Mouse (Mus musculus) hindbrain, embryonic 16.5 days (tissue): Measurements from ENCODE around the gene Podxl. TPM values are rescaled to one million over a fixed set of nuclear protein-coding genes. Genes with fewer than 3 reads are reported as not detected.

Source experiments
- ATAC-seq: fragments of 200-750 bp; cut with Nextera tagmentation; 2 replicates; pipeline ENCODE4 v1.8.0; 2017; ENCODE audit warnings: moderate TSS enrichment, moderate library complexity
- H3K27ac ChIP-seq: fragments of 300-500 bp; sonication (generic); 2 replicates; pipeline ENCODE4 v1.5.1; 2014; ENCODE audit warnings: low read depth, mild to moderate bottlenecking, control low read depth, low read length, moderate library complexity
- H3K27me3 ChIP-seq: fragments of 300-500 bp; sonication (generic); replicated peaks from 2 replicates; pipeline ENCODE4 v1.6.1; 2014; ENCODE audit warnings: low read length; ENCODE audit not compliant: control insufficient read depth, insufficient read depth
- H3K36me3 ChIP-seq: fragments of 300-500 bp; sonication (generic); 2 replicates; pipeline ENCODE4 v1.6.1; 2014; ENCODE audit warnings: mild to moderate bottlenecking, low read length, moderate library complexity, mixed read lengths; ENCODE audit not compliant: control insufficient read depth, insufficient read depth
- H3K4me1 ChIP-seq: fragments of 300-500 bp; sonication (generic); 2 replicates; pipeline ENCODE4 v1.6.1; 2014; ENCODE audit warnings: low read depth, low read length; ENCODE audit not compliant: control insufficient read depth, insufficient read depth
- H3K4me2 ChIP-seq: fragments of 300-500 bp; sonication (generic); 2 replicates; pipeline ENCODE4 v1.6.1; 2014; ENCODE audit warnings: mild to moderate bottlenecking, low read length, control low read depth, moderate library complexity
- H3K4me3 ChIP-seq: fragments of 300-500 bp; sonication (generic); 2 replicates; pipeline ENCODE4 v1.5.1; 2014; ENCODE audit warnings: mild to moderate bottlenecking, low read length, control low read depth, moderate library complexity
- H3K9ac ChIP-seq: fragments of 300-500 bp; sonication (generic); 2 replicates; pipeline ENCODE4 v1.6.1; 2014; ENCODE audit warnings: low read depth, mild to moderate bottlenecking, control low read depth, low read length, moderate library complexity
- H3K9me3 ChIP-seq: fragments of 300-500 bp; sonication (generic); 2 replicates; pipeline ENCODE4 v1.6.1; 2014; ENCODE audit warnings: mild to moderate bottlenecking, low read length, moderate library complexity; ENCODE audit not compliant: control insufficient read depth
- WGBS: fragments of 180-500 bp; shearing (Covaris S2); extraction: QIAGEN DNeasy Blood & Tissue Kit; methylation state at CpG from one replicate; pipeline ENCODE4 v1.1.7; 2014; 5-methylcytosine and 5-hydroxymethylcytosine counted together
- polyA plus RNA-seq: library from polyadenylated mRNA; unstranded; fragments of >200 nt; fragmentation: Nextera tagmentation; extraction: Ambion mirVana; gene quantifications from 2 replicates; pipeline ENCODE4 v1.2.1, GENCODE M21; 2015

The Podxl gene
- polyA plus RNA-seq, 1 experiment from 2014 or later = 8.3 TPM

DNA sequence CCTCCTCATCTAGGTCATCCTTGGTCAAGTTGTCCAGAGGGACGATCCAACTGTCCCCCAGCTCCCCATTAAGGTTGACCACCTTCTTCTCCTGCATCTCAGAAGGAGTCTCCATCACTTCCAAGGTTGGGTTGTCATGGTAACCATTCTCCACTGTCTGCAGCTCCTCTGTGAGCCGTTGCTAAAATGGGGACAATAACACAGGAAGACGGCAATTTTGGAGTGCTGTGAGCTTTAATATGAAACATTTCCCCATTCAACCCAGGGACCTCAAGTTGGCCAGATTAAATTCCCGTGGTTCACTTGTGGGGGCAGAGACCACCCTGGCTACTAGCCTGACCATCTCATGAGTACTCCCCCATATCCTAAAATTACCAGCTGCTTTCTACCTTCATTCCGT, 40.7 kb downstream of the Podxl start:
- peaks cover 8% of the 10 kb centered on the region; the same call in 1 of the 2 replicates for H3K36me3 ChIP-seq
- H3K9me3 ChIP-seq = no peaks in the 10 kb centered on the region
- no peak for ATAC-seq
- H3K27ac ChIP-seq = no peak overlapping the region; the same call in 1 of the 2 replicates
- no peaks in the 10 kb centered on the region for H3K27me3 ChIP-seq
- no peak overlapping the region for H3K4me2 ChIP-seq
- peaks cover 14% of the 10 kb centered on the region for H3K4me1 ChIP-seq
- H3K4me3 ChIP-seq = no peak overlapping the region
- 33% methylated on average over 5 of the region's 5 CpGs for WGBS
- no peak overlapping the region for H3K9ac ChIP-seq

DNA sequence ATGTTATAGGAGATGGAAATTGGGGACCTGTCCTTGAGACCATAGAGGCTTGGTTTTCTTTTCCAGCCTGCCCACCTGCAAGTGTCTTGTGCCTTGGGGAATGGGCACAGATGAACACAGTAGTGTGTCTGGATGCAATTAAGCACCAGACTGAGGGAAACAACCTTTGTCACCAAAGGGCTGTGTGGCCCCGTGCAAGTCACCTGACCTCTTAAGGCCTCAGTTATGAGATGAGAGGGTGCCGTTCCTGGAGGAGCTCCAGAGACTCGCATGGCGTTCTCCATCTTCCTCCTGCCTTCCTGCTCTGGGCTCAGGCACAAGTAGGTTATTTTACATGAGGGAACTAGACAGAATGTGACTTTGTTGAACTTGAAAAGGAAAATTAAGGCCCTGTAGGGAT, 41.3 kb downstream of the Podxl start:
- Histone ChIP-seq H3K27ac (no peak overlapping the region), H3K4me1 (peaks cover 14% of the 10 kb centered on the region)

GRCm38 (mm10) chr6:31521491-31522355, 42.1 kb downstream of the Podxl start:
- no peak overlapping the region for H3K4me2 ChIP-seq
- H3K36me3 ChIP-seq = peaks cover 8% of the 10 kb centered on the region; the same call in 1 of the 2 replicates
- peaks cover 14% of the 10 kb centered on the region for H3K4me1 ChIP-seq
- H3K9me3 ChIP-seq = no peaks in the 10 kb centered on the region
- H3K27ac ChIP-seq = peak overlapping the region; percentile 29; the same call in 1 of the 2 replicates
- ATAC-seq = no peak
- 74% methylated on average over 8 of the region's 8 CpGs for WGBS
- H3K27me3 ChIP-seq = no peaks in the 10 kb centered on the region
- no peak overlapping the region for H3K4me3 ChIP-seq
- H3K9ac ChIP-seq = no peak overlapping the region

More for the DNA sequence above, 41.3 kb downstream of the Podxl start:
- H3K4me2 ChIP-seq = no peak overlapping the region
- H3K9ac ChIP-seq = no peak overlapping the region
- no peak overlapping the region for H3K4me3 ChIP-seq
- peaks cover 8% of the 10 kb centered on the region; the same call in 1 of the 2 replicates for H3K36me3 ChIP-seq
- H3K27me3 ChIP-seq = no peaks in the 10 kb centered on the region
- WGBS = 84% methylated on average over 4 of the region's 4 CpGs
- no peaks in the 10 kb centered on the region for H3K9me3 ChIP-seq
- no peak for ATAC-seq

DNA sequence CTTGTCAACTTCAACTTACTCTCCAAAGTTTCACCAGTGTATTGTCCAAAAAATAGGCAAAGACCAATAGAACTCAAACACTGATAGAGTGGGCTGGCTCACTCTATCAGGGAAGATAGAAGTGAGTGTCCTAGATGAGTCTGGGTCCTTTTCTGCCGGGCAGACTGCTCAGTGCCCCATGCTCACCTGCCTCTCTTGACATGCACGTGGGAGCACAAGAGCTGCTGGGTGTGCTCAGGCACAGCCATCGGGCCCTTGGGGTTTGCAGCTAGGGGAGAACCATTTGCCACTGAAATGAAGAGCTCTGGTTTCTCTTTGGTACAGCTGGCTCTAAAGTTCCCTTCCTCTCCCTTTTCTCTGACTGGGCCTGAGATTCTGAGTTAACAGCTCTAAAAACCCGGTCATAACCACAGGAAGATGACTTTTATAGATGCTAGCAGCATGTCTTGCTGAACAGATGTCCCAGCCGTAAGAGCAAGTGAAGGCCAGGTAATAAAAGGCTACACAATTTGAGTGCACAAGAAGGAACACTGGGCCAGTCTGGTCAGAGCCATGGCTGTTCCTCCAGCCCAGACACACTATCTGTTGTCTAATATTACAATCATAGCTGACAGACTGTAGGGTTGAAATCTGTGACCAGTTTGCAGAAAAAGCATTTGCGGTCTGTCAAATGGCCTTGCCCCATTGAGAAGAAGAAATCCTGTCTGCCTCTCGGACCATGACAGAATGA, 43.1 kb downstream of the Podxl start:
- 68% methylated on average over 7 of the region's 7 CpGs for WGBS
- Histone ChIP-seq H3K27me3 (no peaks in the 10 kb centered on the region), H3K27ac (no peak overlapping the region), H3K9ac (no peak overlapping the region), H3K4me2 (no peak overlapping the region), H3K4me3 (no peak overlapping the region), H3K4me1 (peaks cover 14% of the 10 kb centered on the region), H3K9me3 (no peaks in the 10 kb centered on the region), H3K36me3 (peaks cover 4% of the 10 kb centered on the region; the same call in 1 of the 2 replicates)
- no peak for ATAC-seq

DNA sequence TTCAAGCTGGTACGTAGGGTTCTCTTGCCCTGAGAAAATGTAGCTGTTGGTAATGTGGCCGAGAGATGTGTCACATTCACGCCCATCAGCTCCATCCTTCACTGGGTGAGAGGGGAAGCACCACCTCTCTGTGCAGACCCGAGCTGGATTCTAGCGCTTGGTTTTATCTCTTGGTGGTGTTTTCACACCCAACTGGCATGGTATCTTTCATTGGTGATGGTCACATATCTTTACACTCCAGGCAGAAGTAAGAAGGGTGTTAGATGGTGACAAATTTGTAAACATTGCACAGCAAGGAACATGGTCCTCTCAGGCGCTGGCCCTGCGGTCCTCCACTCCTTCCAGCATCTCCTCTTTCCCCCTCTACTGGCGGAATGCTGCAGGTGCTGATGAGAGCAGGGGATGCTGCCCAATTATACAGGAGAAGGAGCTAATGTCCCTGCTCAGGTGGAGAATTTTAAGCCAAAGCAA, 44.7 kb downstream of the Podxl start:
- Histone ChIP-seq H3K36me3 (peaks cover 3% of the 10 kb centered on the region; the same call in 1 of the 2 replicates), H3K4me1 (peaks cover 14% of the 10 kb centered on the region), H3K9ac (no peak overlapping the region), H3K4me2 (no peak overlapping the region), H3K27me3 (no peaks in the 10 kb centered on the region), H3K9me3 (no peaks in the 10 kb centered on the region), H3K4me3 (no peak overlapping the region), H3K27ac (no peak overlapping the region)
- ATAC-seq = no peak
- 67% methylated on average over 8 of the region's 8 CpGs for WGBS

DNA sequence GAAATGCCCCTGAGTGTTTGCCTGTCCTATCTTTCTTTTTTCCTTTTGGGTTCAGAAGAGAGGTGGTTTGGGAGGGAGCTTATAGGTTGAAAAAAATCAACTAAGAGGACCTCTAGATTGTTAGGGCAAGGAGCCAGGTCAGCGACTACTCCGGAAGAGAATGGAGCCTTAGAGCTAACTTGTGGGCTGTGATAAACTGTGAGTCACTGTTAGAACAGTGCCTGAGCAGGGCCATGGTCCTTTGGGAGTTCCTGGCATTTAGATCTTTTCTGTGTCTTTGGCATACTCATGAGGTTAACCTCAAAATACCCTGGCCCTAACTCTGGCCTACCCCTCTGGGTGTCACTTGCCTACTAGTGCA, 45.5 kb downstream of the Podxl start:
- 71% methylated on average over 2 of the region's 2 CpGs for WGBS
- Histone ChIP-seq H3K27ac (no peak overlapping the region), H3K9ac (no peak overlapping the region), H3K4me1 (peaks cover 10% of the 10 kb centered on the region), H3K9me3 (no peaks in the 10 kb centered on the region), H3K4me2 (no peak overlapping the region), H3K27me3 (no peaks in the 10 kb centered on the region), H3K4me3 (no peak overlapping the region), H3K36me3 (0 out of 2 replicates have a peak, but pooled peaks cover 2% of the 10 kb centered on the region)
- ATAC-seq = no peak

GRCm38 (mm10) chr6:31517681-31518337, 46.0 kb downstream of the Podxl start:
- Histone ChIP-seq H3K27ac (no peak overlapping the region), H3K36me3 (0 out of 2 replicates have a peak, but pooled peaks cover 2% of the 10 kb centered on the region), H3K4me2 (no peak overlapping the region), H3K9ac (no peak overlapping the region), H3K4me3 (no peak overlapping the region), H3K9me3 (no peaks in the 10 kb centered on the region), H3K4me1 (peaks cover 6% of the 10 kb centered on the region; the same call in 1 of the 2 replicates), H3K27me3 (no peaks in the 10 kb centered on the region)
- no peak for ATAC-seq
- WGBS = 62% methylated on average over 9 of the region's 9 CpGs

DNA sequence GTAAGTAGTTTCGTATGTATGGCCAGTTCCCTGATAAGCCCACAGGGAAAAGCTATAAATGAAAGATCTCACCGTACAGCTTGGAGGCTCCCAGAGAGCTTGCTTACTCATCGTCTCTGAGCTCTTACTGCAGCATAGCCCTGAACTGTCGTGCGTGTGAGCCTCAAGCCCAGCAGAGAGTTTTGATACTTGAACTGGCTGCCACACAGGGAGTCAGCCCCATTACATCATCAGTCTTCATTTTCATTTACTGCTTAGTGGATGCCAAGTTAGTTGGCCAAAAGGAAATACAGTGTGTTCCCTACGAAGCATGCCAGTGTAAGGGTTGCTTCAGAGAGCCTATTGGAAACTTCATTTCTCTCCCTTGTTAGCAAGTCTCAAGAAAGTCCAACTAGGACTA, 50.1 kb downstream of the Podxl start:
- WGBS = 72% methylated on average over 6 of the region's 6 CpGs
- Histone ChIP-seq H3K27ac (no peak overlapping the region), H3K4me3 (no peak overlapping the region), H3K9ac (no peak overlapping the region), H3K27me3 (no peaks in the 10 kb centered on the region), H3K36me3 (no peaks in the 10 kb centered on the region), H3K9me3 (no peaks in the 10 kb centered on the region), H3K4me2 (no peak overlapping the region), H3K4me1 (no peaks in the 10 kb centered on the region; the same call in 1 of the 2 replicates)
- ATAC-seq = peak; percentile 31; the same call in 1 of the 2 replicates
